Mouse (Mus musculus): Measurements from ENCODE around the gene Slc9a9.

DNA sequence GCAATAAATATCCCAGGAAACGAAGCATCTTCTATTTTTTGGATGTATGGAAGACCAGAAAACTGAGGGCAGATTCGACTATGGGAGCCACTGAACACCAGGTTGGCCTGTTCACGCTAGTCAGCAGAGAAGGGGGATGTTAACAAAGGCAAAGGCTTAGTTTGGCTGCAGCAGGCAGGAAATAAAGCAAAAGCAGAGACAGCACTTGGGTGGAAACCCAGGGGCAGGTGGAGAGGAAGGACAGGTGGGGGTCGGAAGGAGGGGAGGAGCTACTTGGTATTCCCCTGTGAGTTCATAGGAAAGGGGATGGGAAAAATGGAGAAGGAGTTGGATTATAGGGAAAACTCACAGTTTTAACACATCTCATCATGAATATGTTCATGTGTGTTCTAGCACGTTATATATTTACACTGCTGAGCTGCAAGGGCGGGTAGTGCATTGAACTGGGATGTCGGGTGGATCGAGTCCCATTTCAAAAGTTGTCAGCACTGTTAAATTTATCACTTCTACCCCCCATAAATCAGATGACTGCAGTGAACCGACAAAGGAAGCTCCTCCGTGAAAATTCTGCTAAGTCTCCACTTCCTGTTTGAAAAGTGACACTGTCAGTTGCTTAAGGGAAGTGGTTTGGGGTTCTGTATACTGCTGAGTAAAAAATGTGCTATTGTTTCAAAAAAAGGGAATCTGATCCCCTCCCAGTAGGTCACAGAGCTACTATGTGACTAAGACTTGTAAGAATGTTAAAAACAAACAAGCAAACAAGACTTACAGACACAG, 21.8 kb downstream of the Slc9a9 start:
- TF ChIP-seq FLI1 (IDR thresholded peaks at IDR 0.05; ENCODE audit: low read length) (no peak), GATA1 (IDR thresholded peaks at IDR 0.05; ENCODE audit: borderline replicate concordance, low read length) (no peak)

Data from megakaryocyte, embryonic 14.5 days (primary cell).